Mouse (Mus musculus) olfactory bulb, adult 2 months (tissue): ENCODE results near the gene Fars2. TPM values are rescaled to one million over a fixed set of nuclear protein-coding genes. Genes with fewer than 3 reads are reported as not detected.

Source experiments
- H3K27ac ChIP-seq: fragments of 200-500 bp; 2 replicates; pipeline ENCODE4 v1.5.1; 2012; ENCODE audit warnings: low read depth, low read length; ENCODE audit not compliant: insufficient read depth
- H3K4me1 ChIP-seq: fragments of 200-500 bp; 2 replicates; pipeline ENCODE4 v1.6.1; 2012; ENCODE audit warnings: low read length; ENCODE audit not compliant: control insufficient read depth, insufficient read depth
- H3K4me3 ChIP-seq: fragments of 200-500 bp; 2 replicates; pipeline ENCODE4 v1.5.1; 2012; ENCODE audit warnings: mild to moderate bottlenecking, low read depth, low read length, moderate library complexity; ENCODE audit not compliant: insufficient read depth
- CTCF ChIP-seq: fragments of 200-500 bp; IDR thresholded peaks from 2 replicates; pipeline ENCODE4 v1.5.1; 2012; ENCODE audit warnings: low read depth, mild to moderate bottlenecking, low read length, moderate library complexity; ENCODE audit not compliant: insufficient read depth
- POLR2A ChIP-seq: fragments of 200-500 bp; IDR thresholded peaks from 2 replicates; pipeline ENCODE4 v1.6.1; 2012; ENCODE audit warnings: mild to moderate bottlenecking, low read depth, low read length, moderate library complexity; ENCODE audit not compliant: insufficient read depth
- WGBS: fragments of 180-500 bp; shearing (Covaris S2); methylation state at CpG from one replicate; pipeline ENCODE4 v1.1.7; 2018; 5-methylcytosine and 5-hydroxymethylcytosine counted together
- polyA plus RNA-seq: library from polyadenylated mRNA; stranded (reverse); fragments of >200 nt; gene quantifications from 2 replicates; pipeline ENCODE4 v1.2.4, GENCODE M21; 2012; ENCODE audit warnings: low replicate concordance; ENCODE audit not compliant: missing spikeins, insufficient read depth, insufficient read length

Fars2 gene
- polyA plus RNA-seq, 1 experiment = not detected

- TF ChIP-seq POLR2A = no peak
- no peak for TF ChIP-seq CTCF
- 21% methylated on average over 5 of the region's 5 CpGs for WGBS
- no peak overlapping the region for H3K27ac ChIP-seq
- H3K4me1 ChIP-seq = peaks cover 7% of the 10 kb centered on the region
- H3K4me3 ChIP-seq = no peak overlapping the region
Observed at GRCm38 (mm10) chr13:36506315-36506714, 389.1 kb downstream of the Fars2 start.

GRCm38 (mm10) chr13:36510161-36510560 lies 392.9 kb downstream of the Fars2 start:
- TF ChIP-seq CTCF (no peak), POLR2A (no peak)

GRCm38 (mm10) chr13:36513126-36513525 lies 395.9 kb downstream of the Fars2 start:
- H3K27ac ChIP-seq = no peak overlapping the region
- no peak overlapping the region for H3K4me3 ChIP-seq
- TF ChIP-seq CTCF (no peak), POLR2A (no peak)
- 53% methylated on average over 1 of the region's 1 CpGs for WGBS
- H3K4me1 ChIP-seq = no peaks in the 10 kb centered on the region

More at GRCm38 (mm10) chr13:36510161-36510560, 392.9 kb downstream of the Fars2 start:
- Histone ChIP-seq H3K4me3 (no peak overlapping the region), H3K4me1 (peaks cover 3% of the 10 kb centered on the region), H3K27ac (no peak overlapping the region)
- WGBS = 43% methylated on average over 2 of the region's 2 CpGs

GRCm38 (mm10) chr13:36518144-36518571 lies 400.9 kb downstream of the Fars2 start:
- Histone ChIP-seq H3K4me1 (peaks cover 3% of the 10 kb centered on the region), H3K27ac (no peak overlapping the region), H3K4me3 (no peak overlapping the region)
- WGBS = 32% methylated on average over 9 of the region's 9 CpGs
- TF ChIP-seq CTCF = no peak
- TF ChIP-seq POLR2A = no peak

- 96% methylated on average over 4 of the region's 4 CpGs for WGBS
- H3K27ac ChIP-seq = no peak overlapping the region
- H3K4me3 ChIP-seq = no peak overlapping the region
- H3K4me1 ChIP-seq = no peaks in the 10 kb centered on the region
- TF ChIP-seq POLR2A (no peak), CTCF (no peak)
Observed at GRCm38 (mm10) chr13:36527761-36528160, 410.5 kb downstream of the Fars2 start.

- WGBS = 78% methylated on average over 8 of the region's 8 CpGs
- H3K27ac ChIP-seq = no peak overlapping the region
- no peaks in the 10 kb centered on the region for H3K4me1 ChIP-seq
- no peak for TF ChIP-seq POLR2A
- TF ChIP-seq CTCF = no peak
- no peak overlapping the region for H3K4me3 ChIP-seq
Observed at GRCm38 (mm10) chr13:36528223-36528895, 411.1 kb downstream of the Fars2 start.

- 93% methylated on average over 5 of the region's 5 CpGs for WGBS
- no peak for TF ChIP-seq POLR2A
- TF ChIP-seq CTCF = no peak
- Histone ChIP-seq H3K27ac (no peak overlapping the region), H3K4me1 (0 out of 2 replicates have a peak, but pooled peaks cover 4% of the 10 kb centered on the region), H3K4me3 (no peak overlapping the region)
Observed at GRCm38 (mm10) chr13:36529467-36530039, 412.3 kb downstream of the Fars2 start.

GRCm38 (mm10) chr13:36530852-36531251 lies 413.6 kb downstream of the Fars2 start:
- no peak for TF ChIP-seq POLR2A
- no peak for TF ChIP-seq CTCF
- WGBS = 91% methylated on average over 1 of the region's 1 CpGs
- H3K4me1 ChIP-seq = 0 out of 2 replicates have a peak, but pooled peaks cover 4% of the 10 kb centered on the region
- H3K27ac ChIP-seq = no peak overlapping the region
- no peak overlapping the region for H3K4me3 ChIP-seq

- WGBS = 68% methylated on average over 3 of the region's 3 CpGs
- H3K4me1 ChIP-seq = 0 out of 2 replicates have a peak, but pooled peaks cover 4% of the 10 kb centered on the region
- no peak overlapping the region for H3K27ac ChIP-seq
- no peak overlapping the region for H3K4me3 ChIP-seq
- TF ChIP-seq CTCF = no peak
- TF ChIP-seq POLR2A = no peak
Observed at GRCm38 (mm10) chr13:36531893-36532292, 414.7 kb downstream of the Fars2 start.

- 88% methylated on average over 5 of the region's 5 CpGs for WGBS
- Histone ChIP-seq H3K27ac (no peak overlapping the region), H3K4me1 (peaks cover 5% of the 10 kb centered on the region; the same call in 1 of the 2 replicates), H3K4me3 (no peak overlapping the region)
- TF ChIP-seq CTCF (no peak), POLR2A (no peak)
Observed at GRCm38 (mm10) chr13:36533071-36533470, 415.9 kb downstream of the Fars2 start.
